Mouse (Mus musculus) liver, adult 10 weeks (tissue): ENCODE results near the gene A530032D15Rik. TPM values are rescaled to one million over a fixed set of nuclear protein-coding genes. Genes with fewer than 3 reads are reported as not detected.

Source experiments
- polyA plus RNA-seq: library from polyadenylated mRNA; stranded (reverse); fragments of 350-450 nt; fragmentation: Illumina TruSeq; extraction: RNeasy Lipid Tissue Mini Kit (QIAGEN cat#74804); gene quantifications from one replicate; pipeline ENCODE4 v1.2.3, GENCODE M21; 2014; ENCODE audit warnings: low read depth, low replicate concordance

A530032D15Rik gene
- polyA plus RNA-seq: not detected

GRCm38 (mm10) chr1:85109753-85110152, at the start of gene A530032D15Rik:
TSS of gene A530032D15Rik (minus strand) at chr1:85109853.

DNA sequence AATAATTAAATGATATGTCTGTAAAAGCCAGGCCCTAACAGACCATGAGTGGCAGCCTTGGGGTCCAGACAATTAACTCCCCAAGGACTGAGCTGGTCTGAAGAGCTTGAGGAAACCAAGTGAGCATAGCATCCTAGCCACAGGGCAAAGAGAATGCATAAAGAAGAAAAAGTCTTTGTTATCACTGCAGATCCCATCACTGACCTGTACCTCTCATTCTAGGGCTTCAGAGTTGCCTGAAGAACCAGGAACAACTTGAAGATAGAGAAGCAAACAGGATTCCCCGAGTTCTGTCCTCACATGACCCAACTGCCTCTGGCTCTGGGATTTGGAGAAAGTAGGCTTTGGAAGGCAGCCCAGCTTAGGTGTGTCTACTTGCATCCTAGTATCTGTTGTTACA, 9.8 kb downstream of the A530032D15Rik start, which contains the start of gene Gm10553:
Gm10553 (plus strand) TSS at position 301 of the 400 bp plus-strand sequence.

Other genes starting within 250 kb of the A530032D15Rik start
- gene Slc16a14, start 174.7 kb downstream of the A530032D15Rik start, polyA plus RNA-seq: not detected
- not detected for gene Gm10553, start 9.7 kb downstream of the A530032D15Rik start, polyA plus RNA-seq
- gene C130026I21Rik, start 160.7 kb upstream of the A530032D15Rik start, polyA plus RNA-seq: 0.93 TPM